Mouse (Mus musculus): ENCODE results near the gene Rnd2. TPM values are rescaled to one million over a fixed set of nuclear protein-coding genes. Genes with fewer than 3 reads are reported as not detected.
A peak's percentile ranks its signal among the peaks of the same experiment; 100 is the strongest.
"Not testable (repeated sequence)": the region's sequence is repeated elsewhere in the genome, so short reads cannot be mapped to it uniquely, and the experiment has no call there.

Rnd2 gene
- total RNA-seq, 2 experiments from 2014 or later: 6.5 to 8.4 TPM

DNA sequence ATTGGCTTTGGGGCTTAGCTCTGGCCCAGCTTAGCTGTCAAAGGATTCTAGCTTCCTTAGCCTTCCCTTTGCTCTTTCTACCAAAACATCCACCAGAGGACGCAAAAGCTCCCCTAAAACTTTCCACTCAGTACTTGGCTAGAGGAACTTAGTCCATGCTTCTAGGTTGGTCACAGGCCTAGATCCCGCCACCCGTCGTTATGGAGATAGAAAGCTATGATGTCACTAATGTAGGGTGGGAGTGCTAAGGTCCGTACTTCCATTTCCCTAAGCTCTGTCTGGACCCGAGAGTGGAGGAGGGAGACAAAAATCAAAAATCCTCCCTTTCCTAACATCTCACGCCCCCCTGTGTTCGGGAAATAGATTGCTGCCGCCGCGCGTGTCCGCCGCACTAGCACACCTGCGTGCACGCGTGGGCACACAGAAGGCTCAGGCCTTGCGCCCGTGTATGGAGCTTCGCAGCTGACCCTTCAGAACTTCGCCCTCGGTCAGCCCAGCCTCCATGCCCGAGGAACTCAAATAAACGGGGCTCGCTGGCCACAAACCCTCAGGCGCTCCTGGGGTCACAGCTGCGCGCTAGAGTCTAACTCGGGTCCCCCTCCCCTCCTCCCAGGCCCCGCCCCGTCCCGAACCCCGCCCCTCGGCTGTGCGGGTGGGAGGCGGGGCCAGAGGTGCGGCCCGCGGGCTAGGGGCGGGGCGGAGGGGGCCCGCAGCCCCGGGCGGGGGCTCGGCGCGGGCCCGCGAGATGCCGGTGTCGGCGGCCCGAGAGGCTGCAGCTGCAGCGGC lies 2.9 kb downstream of the Rnd2 start:
- intact Hi-C loops (cut with DNase I): loop anchor here (5.0 kb wide), 1 partner anchor 85 kb away; the partner anchor contains the start of genes Brca1 and Nbr1
- peak; percentile 69 to 76 for DNase-seq

DNA sequence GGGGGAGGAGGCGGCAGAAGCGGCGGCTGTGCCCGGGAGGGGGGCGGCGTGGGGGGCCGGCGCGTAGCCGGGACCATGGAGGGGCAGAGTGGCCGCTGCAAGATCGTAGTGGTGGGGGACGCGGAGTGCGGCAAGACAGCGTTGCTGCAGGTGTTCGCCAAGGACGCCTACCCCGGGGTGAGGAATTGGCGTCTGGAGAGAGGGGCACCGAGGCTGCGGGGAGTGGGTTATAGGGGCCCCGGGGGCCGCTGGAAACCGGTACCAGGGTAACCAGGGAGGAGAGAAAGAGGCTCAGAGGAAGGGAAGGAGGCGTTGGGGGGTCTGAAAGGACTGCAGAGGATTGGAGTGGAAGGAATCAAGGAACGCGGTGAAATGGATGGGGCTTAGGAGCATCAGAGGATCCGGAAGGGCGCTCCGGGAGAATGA lies 3.5 kb downstream of the Rnd2 start:
- peak in 1 of 2 experiments; percentile 44 for DNase-seq

DNA sequence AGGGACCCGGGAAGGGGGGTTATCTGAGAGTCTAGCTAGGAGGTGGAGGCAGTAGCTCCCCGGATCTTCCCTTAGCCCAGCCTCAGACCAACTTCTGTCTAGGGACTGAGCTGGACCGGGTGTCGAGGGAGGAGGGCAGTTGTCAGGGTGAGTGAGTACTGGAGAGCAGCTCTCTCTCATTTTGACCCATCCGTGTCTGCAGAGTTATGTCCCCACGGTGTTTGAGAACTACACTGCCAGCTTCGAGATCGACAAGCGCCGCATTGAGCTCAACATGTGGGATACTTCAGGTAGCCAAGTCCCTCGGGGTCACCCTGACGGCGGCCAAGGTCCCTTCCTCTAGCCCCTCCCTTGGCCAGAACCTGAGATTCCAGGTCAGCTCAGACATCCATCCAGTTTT lies 3.9 kb downstream of the Rnd2 start:
- intact Hi-C loops (cut with DNase I): loop anchor here (5.0 kb wide), 1 partner anchor 84 kb away; the partner anchor contains the start of genes Brca1 and Nbr1
- DNase-seq: no peak

More for the DNA sequence above, 3.5 kb downstream of the Rnd2 start:
- intact Hi-C loops (cut with DNase I): loop anchor here (5.0 kb wide), 1 partner anchor 84 kb away; the partner anchor contains the start of genes Brca1 and Nbr1

DNA sequence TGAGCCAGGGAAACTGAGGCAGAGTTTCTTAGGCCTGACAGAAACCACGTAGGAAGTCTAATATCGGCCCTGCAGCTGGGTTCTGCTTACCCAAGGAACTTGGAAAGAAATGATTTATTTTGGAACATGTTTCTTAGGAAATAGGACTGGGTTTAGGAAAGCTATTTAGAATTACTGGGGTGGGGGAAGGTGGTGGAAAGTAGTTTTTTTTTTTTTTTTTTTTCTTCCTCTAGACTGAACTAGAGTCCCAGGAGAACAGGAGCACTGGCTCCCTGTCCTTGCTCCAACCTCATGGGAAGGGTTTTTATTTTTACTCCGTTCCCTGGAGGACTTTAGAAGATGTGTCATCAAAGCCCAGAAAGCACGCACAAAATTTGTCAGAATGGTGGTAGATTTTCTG lies 4.4 kb downstream of the Rnd2 start:
- DNase-seq: no peak
- intact Hi-C loops (cut with DNase I): loop anchor here (5.0 kb wide), 1 partner anchor 83 kb away; the partner anchor contains the start of genes Brca1 and Nbr1

DNA sequence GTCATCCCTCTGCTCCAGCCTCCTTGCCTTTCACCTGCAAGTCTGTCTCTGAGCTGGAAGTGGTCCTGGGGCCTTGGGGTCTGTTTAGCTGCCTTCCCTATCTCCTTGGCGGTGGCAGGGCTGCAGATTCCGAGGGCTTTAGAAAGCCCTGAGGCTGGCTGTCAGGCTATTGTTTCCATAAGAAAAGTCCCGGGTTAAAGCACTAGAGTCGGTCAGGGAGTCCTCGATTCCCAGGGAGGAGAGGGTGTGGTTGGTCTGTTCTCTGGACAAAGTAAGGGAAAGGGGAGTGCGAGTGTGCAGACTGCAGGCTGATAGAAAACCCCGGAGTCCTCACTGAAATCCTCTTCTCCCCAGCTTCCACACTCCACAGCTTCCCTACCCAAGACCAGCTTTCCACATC lies 5.4 kb downstream of the Rnd2 start:
- intact Hi-C loops (cut with DNase I): no loop called here
- no peak for DNase-seq

DNA sequence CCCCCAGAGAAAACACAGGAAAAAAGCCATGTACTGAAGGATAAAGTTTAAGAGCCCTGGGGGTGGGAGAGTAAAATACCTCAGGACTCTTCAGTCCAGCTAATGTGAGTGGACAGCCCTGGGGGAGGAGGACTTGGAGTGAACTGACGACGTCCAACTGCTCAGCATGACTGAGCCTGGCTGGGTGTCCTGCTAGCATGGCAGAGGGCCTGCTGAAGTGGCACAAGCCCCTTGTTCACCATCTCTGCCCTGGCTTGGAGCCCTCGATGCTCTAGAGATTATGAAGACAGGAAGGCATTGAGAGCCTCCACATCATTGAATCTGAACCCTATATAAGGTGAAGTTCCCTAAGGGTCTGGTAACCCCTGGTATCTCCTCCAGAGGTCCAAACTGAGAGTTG lies 7.1 kb downstream of the Rnd2 start:
- DNase-seq: no peak
- intact Hi-C loops (cut with DNase I): no loop called here

DNA sequence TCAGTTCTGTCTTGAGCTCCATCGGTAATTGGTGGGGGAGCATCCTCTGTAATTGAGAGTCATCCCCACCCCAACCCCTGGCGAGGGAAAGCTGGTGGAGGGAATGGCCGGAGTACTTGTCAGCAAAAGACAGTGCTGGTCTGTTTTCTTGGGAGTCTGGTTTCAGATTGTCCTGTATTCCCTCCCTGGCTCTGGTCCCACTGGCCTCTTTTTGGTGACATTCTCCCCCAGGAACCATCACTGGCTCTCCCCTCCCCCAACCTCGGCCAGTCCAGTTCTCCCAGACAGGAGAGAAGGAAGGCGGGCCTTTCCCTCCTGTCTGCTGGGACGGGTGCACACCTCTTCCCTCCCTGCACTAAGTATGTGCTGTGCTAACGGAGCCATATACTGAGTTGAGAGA lies 7.5 kb downstream of the Rnd2 start:
- DNase-seq: no peak
- intact Hi-C loops (cut with DNase I): no loop called here

DNA sequence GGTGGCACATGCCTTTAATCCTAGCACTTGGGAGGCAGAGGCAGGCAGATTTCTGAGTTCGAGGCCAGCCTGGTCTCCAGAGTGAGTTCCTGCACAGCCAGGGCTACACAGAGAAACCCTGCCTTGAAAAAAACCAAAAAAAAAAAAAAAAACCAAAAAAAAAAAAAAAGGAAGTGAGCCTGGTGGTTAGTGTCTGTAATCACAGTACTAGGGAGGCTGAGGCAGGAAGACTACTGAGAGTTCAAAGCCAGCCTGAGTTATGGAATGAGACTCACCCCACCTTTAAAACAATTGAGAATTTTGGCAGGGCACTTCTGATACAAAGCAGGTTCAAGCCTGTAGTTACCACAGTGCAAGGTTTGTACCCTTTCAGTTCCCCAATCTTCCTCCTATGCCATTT lies 8.9 kb downstream of the Rnd2 start:
- DNase-seq; intact Hi-C loops (cut with DNase I): not testable (repeated sequence)

DNA sequence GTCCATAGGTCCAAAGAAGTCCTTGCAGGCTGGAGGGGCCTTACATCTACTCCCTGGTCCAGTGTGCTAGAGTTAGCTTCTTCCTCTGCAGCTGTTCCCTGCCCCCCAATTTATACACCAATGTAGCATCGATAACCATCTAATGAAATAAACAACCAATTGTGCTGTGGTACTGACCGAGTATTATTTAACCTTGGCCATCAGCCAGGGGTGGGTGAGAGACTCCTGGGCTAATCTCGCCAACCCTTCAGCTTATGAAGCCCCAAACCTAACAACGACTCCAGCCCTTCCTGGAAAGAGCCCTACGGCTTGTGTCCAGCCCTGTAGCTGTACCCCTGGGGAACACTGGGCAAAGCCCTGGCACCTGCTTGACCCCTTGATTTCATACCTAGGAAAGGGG lies 9.5 kb downstream of the Rnd2 start:
- no peak for DNase-seq
- intact Hi-C loops (cut with DNase I): no loop called here

DNA sequence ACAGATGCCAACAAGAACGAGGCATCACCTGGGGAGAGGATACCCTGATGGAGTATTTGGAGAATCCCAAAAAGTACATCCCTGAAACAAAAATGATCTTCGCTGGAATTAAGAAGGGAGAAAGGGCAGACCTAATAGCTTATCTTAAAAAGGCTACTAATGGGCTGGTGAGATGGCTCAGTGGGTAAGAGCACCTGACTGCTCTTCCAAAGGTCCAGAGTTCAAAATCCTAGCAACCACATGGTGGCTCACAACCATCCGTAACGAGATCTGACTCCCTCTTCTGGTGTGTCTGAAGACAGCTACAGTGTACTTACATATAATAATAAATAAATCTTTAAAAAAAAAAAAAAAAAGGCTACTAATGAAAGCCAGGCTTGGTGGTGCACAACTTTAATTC lies 11.6 kb downstream of the Rnd2 start:
- intact Hi-C loops (cut with DNase I); DNase-seq: not testable (repeated sequence)

DNA sequence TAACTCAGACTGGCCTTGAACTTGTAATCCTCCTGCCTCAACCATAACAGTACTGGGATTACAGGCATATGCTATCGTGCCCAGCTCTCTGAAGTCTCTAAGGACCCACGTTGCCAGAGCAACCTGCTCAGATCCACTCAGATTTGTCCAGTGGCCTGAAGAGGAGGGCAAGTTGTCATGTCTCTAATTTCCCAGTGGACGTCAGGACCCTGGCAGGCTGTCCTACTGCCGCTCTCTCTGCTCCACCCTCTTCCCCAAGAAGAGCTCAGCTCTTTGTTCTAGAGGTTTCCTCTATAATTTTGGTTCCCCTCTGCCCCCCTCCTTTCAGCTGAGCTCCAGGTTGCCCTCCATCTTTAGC lies 12.4 kb downstream of the Rnd2 start:
- DNase-seq: no peak
- intact Hi-C loops (cut with DNase I): no loop called here

DNA sequence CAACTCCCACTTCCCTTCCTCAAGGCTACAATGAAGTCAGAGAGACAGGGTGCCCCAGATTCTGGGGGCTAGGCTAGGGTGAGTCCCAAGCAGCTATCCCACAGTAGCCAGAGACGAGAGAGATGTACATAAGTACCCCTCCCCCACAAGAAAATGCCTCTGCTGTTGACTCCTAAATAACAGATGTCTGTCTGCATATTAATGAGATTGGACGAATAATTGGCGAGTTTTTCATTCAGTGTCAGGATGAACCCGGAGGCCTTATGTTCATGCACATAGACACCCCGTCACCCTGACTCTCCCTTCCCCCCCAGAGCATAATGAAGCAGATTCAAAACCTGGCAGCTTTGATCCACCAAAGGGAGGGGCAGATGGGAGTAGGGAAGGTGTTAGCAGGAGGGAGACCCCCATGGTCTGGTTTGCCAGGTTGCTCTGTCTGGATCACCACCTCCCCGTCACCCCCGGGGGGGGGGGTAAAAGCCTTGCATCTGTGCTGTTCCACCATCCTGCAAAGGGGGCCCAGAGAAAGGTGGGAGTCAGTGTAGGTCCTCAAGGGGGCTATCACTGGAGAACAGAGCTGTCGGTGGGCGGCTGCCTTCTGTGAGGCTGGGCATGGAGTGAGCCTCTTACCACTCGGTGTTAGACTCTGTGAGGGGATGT lies 12.9 kb downstream of the Rnd2 start:
- intact Hi-C loops (cut with DNase I): no loop called here
- DNase-seq: no peak

DNA sequence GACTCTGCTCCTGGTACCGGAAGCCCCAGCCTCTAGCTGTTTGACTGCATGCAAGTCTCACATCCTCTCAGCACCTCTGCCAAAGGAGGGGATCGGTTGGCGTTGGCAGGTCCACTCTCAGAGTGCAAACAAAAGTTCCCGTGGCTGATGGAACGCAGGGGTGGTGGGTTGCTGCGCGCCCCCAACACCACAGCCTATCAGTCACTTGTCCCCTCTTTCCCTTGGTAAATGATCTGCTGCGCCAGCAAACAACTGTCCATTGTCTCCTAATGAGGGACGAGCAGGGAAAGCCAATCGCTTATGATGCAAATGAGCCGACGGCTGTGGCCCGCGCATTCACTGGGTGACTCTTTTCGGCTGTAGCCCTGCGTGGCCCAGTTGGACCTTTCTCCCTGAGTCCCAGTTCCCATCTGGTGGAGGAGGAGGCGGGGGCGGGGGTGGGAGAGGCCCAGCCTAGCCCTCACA lies 14.4 kb downstream of the Rnd2 start:
- intact Hi-C loops (cut with DNase I): no loop called here
- DNase-seq: no peak

DNA sequence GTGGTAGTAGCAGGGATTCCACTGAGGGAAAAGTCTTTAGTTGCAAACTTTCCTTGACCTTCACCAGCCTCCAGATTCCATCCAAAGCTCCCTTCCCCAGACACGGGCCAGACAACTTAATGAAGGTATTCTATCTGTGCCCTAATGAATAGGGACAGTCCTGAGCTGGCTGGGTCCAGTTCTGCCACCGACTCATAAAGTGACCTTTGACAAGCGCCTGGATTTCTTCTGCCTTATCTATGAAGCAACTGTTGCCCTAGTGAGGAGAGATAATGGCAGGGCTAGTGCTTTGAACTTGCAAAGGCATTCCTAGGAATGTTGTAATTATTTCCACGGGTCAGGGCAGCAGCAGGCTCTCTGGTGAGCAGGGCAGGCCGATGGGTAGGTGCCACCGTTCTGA lies 16.1 kb downstream of the Rnd2 start:
- no peak for DNase-seq
- intact Hi-C loops (cut with DNase I): no loop called here

DNA sequence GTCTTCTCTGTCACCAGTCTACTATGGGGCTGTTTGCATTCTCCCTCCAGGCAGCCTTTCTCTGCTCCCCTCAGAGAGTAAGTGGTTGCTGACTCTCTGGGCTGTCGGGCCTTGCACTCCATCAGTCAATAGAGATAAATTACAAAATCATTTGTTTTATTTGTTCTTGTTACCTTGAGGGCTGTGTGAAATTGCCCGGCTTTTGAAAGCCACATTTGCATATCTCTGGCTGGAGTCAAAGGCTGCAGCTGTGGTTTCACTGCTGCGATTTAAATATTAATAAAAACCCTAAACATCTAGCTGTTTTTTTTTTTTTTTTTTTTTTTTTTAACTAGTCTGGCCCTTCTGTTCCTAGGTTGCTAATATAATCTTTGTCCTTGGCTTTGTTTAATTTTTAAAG lies 19.0 kb downstream of the Rnd2 start:
- no peak for DNase-seq
- intact Hi-C loops (cut with DNase I): no loop called here

DNA sequence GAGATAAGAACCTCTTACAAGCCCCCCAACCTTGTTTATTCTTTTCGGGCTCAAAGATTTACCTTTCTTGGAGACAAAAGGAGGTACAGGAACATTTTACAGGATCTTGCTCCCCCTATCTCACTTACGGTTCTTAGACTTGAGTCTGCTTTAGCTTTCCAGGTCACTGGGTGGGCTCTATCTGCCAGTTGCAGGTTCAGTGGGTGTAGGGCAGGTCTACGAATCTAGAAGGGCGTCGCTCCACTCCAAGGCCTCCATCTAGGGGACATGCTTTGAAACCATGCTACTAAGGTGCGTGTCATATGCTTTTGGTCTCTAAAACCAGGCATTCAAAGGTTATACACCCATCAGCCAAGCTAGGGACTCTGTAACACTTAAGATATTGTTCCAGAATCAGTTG lies 19.4 kb downstream of the Rnd2 start:
- no peak for DNase-seq
- intact Hi-C loops (cut with DNase I): no loop called here

DNA sequence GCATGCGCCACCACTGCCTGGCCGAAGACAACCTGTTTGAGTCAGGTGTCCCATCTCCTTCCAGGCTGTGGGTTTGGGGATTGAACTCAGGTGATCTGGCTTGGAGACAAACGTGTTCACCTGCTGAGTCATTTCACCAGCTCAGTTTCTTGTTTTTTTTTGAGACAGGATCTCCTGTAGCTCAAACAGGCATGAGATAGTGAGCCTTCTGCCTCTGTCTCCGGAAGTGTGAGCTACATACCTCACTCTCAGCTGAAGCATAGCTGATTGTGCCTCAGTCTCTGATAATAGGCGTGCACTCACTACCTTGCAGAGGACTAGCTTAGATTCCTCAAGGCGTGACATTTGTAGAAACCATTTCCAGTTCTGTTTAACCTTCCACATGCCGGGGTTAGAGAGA lies 20.0 kb downstream of the Rnd2 start:
- no peak for DNase-seq
- intact Hi-C loops (cut with DNase I): no loop called here

DNA sequence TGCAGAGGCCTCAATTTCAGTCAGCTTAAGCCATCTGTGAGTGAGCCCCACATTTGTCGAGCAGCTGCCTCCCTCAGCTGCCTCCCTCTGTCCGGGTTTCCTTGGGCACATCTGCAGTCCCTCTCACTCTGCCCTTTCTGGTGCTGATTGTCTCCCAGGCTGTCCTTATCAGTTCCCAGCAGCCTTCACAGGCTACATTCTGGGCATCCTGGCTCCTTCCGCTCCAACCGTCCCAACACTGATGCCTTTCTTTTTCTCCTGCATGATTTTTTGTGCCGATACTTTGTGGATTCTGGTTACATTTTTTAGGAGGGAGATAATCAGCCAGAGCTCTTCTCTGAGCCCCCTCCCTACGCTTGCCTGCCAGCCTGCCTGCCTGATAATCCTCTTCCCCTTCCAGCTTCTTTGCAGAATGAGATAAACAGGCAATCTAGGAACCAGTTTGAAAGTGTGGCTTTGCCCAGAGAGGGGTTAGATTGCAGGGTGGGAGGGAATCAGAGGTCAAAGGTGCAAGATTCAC lies 20.8 kb downstream of the Rnd2 start:
- DNase-seq: no peak
- intact Hi-C loops (cut with DNase I): no loop called here

DNA sequence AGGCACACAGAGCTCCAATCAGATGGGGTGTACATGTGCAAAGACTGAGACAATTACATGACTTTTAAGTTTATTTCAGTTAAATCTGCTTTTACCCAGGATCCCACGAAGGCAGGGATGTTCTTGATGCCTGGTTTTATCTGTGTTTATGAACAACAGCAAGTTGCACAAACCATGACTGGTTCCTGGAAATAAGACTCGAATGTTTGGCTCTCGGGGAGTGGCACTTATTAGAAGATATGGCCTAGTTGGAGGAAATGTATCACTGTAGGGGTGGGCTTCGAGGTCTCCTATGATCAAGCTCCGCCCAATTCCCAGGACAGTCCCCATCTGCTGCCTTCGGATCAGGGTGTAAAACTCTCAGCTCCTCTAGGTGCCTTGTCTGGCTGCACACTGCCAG lies 21.3 kb downstream of the Rnd2 start:
- DNase-seq: no peak
- intact Hi-C loops (cut with DNase I): no loop called here

DNA sequence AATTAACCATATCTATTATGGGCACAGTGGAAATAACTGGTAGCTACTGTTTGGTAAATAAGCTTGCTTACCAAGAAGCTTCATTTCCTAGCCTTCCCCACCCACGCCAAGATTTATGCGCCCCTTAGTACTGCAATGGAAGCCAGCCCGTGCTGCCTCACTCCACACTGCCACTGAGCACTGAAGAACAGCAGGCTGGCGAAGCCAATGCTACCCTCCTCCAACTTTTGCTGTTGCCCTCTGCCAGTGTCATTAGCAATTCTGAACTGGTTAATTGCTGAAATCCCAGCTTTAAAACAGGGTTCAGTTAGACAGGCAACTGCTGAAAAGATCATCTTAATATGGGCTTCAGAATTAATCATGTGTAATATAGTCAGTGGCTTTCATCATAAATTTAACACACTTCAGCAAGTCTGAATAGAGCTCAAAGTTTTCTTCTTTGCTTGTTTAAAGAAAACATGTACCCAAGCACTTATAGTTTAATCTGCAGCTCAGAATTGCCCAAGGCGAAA lies 41.5 kb downstream of the Rnd2 start:
- intact Hi-C loops (cut with DNase I): no loop called here

DNA sequence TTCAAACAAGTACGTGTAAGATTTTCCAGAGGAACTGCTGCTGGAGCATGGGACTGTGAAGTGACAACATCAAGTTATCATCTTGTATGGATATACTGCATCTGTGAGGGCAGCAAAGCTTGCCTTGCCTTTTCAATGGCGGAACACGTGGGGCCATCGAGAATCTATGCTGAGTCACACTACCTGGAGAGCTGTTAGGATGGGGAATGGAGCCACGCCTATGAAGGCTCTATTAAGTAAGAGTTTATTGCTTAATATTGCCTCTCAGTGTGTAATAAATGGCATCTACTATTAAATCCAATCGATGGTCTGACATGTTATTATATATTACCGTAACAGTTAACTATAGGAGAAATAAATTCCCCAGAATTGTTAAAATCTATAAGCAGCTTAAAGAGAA lies 42.3 kb downstream of the Rnd2 start:
- intact Hi-C loops (cut with DNase I): no loop called here
- no peak for DNase-seq

More for the DNA sequence above, 41.5 kb downstream of the Rnd2 start:
- no peak for DNase-seq

DNA sequence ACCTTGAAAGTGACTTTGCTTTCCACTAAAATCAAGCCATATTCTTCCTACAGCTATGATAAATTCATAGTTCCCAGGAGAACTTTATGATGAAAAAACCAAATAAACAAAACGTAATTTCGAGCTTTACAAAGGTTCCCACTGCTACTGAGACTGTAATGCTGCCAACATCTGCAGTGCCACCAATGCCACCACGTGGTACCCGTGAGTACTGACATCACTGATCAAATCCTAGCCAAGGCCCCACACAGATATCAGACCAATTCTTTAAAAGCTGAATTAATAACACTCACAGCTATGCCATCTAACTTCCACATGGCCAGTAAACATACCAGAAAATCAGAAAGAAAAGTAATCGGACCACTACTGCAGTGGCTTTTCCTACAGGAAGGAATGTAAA lies 54.1 kb downstream of the Rnd2 start:
- peak; percentile 4 to 5 for DNase-seq
- intact Hi-C loops (cut with DNase I): no loop called here
